In genomic region chr7:49640709-49641305, GRCm38 (mm10) we compare ENCODE assay signal across 38 mouse cellular contexts. TPM values are rescaled to one million over a fixed set of nuclear protein-coding genes. Genes with fewer than 3 reads are reported as not detected.
DNase-seq lines count a peak whose midpoint lies in the region; ATAC-seq lines count a peak whose summit lies in the region.
"Had no signal": no experiment of that assay in that cellular context is flagged by ENCODE, and none has a peak within 500 bp of the region (broad histone marks: within the 10 kb centered on the region; RNA-seq: fewer than 3 reads in every experiment).

No protein-coding gene starts in this region.

- no peak overlapping the region for H3K9ac ChIP-seq in hindbrain, embryonic 11.5 days (ENCODE audit: low read depth, low read length)
- no peak overlapping the region for H3K9ac ChIP-seq in hindbrain, embryonic 14.5 days
- H3K9ac ChIP-seq in forebrain, embryonic 14.5 days (ENCODE audit: low read length) = no peak overlapping the region
- H3K9ac ChIP-seq in midbrain, embryonic 12.5 days (replicated peaks) = no peak overlapping the region
- H3K9ac ChIP-seq: heart, embryonic 12.5 days; intestine, embryonic 15.5 days; limb, embryonic 13.5 days; liver, embryonic 12.5 days; liver, postnatal 0 days; neural tube, embryonic 15.5 days had no signal

- no peak overlapping the region for H3K4me2 ChIP-seq in hindbrain, embryonic 11.5 days (replicated peaks; ENCODE audit: low read depth, low read length)
- no peak overlapping the region for H3K4me2 ChIP-seq in hindbrain, embryonic 14.5 days (replicated peaks)
- H3K4me2 ChIP-seq in forebrain, embryonic 14.5 days (ENCODE audit: low read length) = no peak overlapping the region
- no peak overlapping the region for H3K4me2 ChIP-seq in midbrain, embryonic 12.5 days (replicated peaks)
- H3K4me2 ChIP-seq: heart, embryonic 12.5 days; intestine, embryonic 15.5 days; limb, embryonic 13.5 days; liver, embryonic 12.5 days; neural tube, embryonic 15.5 days had no signal

- WGBS in hindbrain, embryonic 11.5 days = 9% methylated on average over 3 of the region's 3 CpGs
- 6% methylated on average over 3 of the region's 3 CpGs for WGBS in hindbrain, embryonic 14.5 days
- WGBS in forebrain, embryonic 14.5 days = 3% methylated on average over 3 of the region's 3 CpGs
- WGBS in midbrain, embryonic 12.5 days = 6% methylated on average over 3 of the region's 3 CpGs

- H3K4me1 ChIP-seq in hindbrain, embryonic 11.5 days (replicated peaks; ENCODE audit: control insufficient read depth, insufficient read depth, low read length) = no peaks in the 10 kb centered on the region
- no peaks in the 10 kb centered on the region for H3K4me1 ChIP-seq in hindbrain, embryonic 14.5 days (replicated peaks; ENCODE audit: control insufficient read depth, insufficient read depth, low read length)
- peaks cover 9% of the 10 kb centered on the region; the same call in 1 of the 2 replicates for H3K4me1 ChIP-seq in forebrain, embryonic 14.5 days (ENCODE audit: control insufficient read depth, insufficient read depth, low read length)
- peaks cover 54% of the 10 kb centered on the region for H3K4me1 ChIP-seq in midbrain, embryonic 12.5 days
- H3K4me1 ChIP-seq: liver, embryonic 12.5 days had no signal

- no peaks in the 10 kb centered on the region for H3K36me3 ChIP-seq in hindbrain, embryonic 11.5 days (ENCODE audit: control insufficient read depth, insufficient read depth, low read length)
- H3K36me3 ChIP-seq in hindbrain, embryonic 14.5 days (replicated peaks; ENCODE audit: control insufficient read depth, insufficient read depth) = no peaks in the 10 kb centered on the region
- no peaks in the 10 kb centered on the region for H3K36me3 ChIP-seq in forebrain, embryonic 14.5 days (ENCODE audit: control insufficient read depth, insufficient read depth, low read length)
- H3K36me3 ChIP-seq in midbrain, embryonic 12.5 days = no peaks in the 10 kb centered on the region
- H3K36me3 ChIP-seq: heart, embryonic 12.5 days; intestine, embryonic 15.5 days; limb, embryonic 13.5 days; liver, embryonic 12.5 days; neural tube, embryonic 15.5 days had no signal

- peaks cover 90% of the 10 kb centered on the region for H3K27me3 ChIP-seq in hindbrain, embryonic 11.5 days (ENCODE audit: control insufficient read depth, insufficient read depth, low read length)
- H3K27me3 ChIP-seq in hindbrain, embryonic 14.5 days (ENCODE audit: control insufficient read depth, insufficient read depth, low read length) = peaks cover 98% of the 10 kb centered on the region
- H3K27me3 ChIP-seq in forebrain, embryonic 14.5 days (replicated peaks; ENCODE audit: control insufficient read depth, insufficient read depth, low read length) = peaks cover 57% of the 10 kb centered on the region
- peaks cover 85% of the 10 kb centered on the region for H3K27me3 ChIP-seq in midbrain, embryonic 12.5 days

- DNase-seq in hindbrain, embryonic 11.5 days (ENCODE audit: low spot score) = no peak
- no peak for DNase-seq in hindbrain, embryonic 14.5 days (ENCODE audit: low spot score)
- peak; percentile 72 for DNase-seq in forebrain, embryonic 14.5 days (ENCODE audit: low spot score)
- DNase-seq in left cerebral cortex, postnatal 4 days = no peak
- no peak for DNase-seq in urinary bladder, postnatal 14 days (ENCODE audit: low spot score)
- no peak for DNase-seq in cerebellum, postnatal 4 days (ENCODE audit: low spot score in 2 of 2)
- DNase-seq: adrenal gland, postnatal 14 days; cerebellum, adult 11-12 months; gastrocnemius, adult 2 months; gastrocnemius, postnatal 36 days; heart, adult 2 months; heart, postnatal 4 days; kidney, adult 2 months; kidney, postnatal 36 days; liver, postnatal 0 days; lung, postnatal 36 days; thymus, adult 18-20 months; thymus, postnatal 25 days had no signal

- H3K27ac ChIP-seq in hindbrain, embryonic 11.5 days (ENCODE audit: low read depth, low read length) = no peak overlapping the region
- H3K27ac ChIP-seq in hindbrain, embryonic 14.5 days = no peak overlapping the region
- H3K27ac ChIP-seq in forebrain, embryonic 14.5 days (ENCODE audit: low read depth, low read length) = no peak overlapping the region
- H3K27ac ChIP-seq in midbrain, embryonic 12.5 days (replicated peaks) = no peak overlapping the region
- H3K27ac ChIP-seq: gastrocnemius, adult 2 months; heart, adult 2 months; hindbrain, postnatal 0 days; intestine, embryonic 15.5 days; layer of hippocampus, adult 2 months; left cerebral cortex, adult 2 months; limb, embryonic 13.5 days; liver, embryonic 12.5 days; neural tube, embryonic 15.5 days; stomach, postnatal 0 days had no signal

- no peak overlapping the region for H3K4me3 ChIP-seq in hindbrain, embryonic 11.5 days (ENCODE audit: low read depth, low read length)
- H3K4me3 ChIP-seq in hindbrain, embryonic 14.5 days (replicated peaks; ENCODE audit: low read length) = no peak overlapping the region
- H3K4me3 ChIP-seq in forebrain, embryonic 14.5 days (ENCODE audit: low read depth, low read length) = no peak overlapping the region
- H3K4me3 ChIP-seq in midbrain, embryonic 12.5 days = no peak overlapping the region
- H3K4me3 ChIP-seq: gastrocnemius, adult 2 months; heart, adult 2 months; heart, embryonic 12.5 days; intestine, embryonic 15.5 days; layer of hippocampus, adult 2 months; left cerebral cortex, adult 2 months; limb, embryonic 13.5 days; liver, embryonic 12.5 days; neural tube, embryonic 15.5 days had no signal

- H3K9me3 ChIP-seq in hindbrain, embryonic 11.5 days (ENCODE audit: control insufficient read depth, low read length) = no peaks in the 10 kb centered on the region; the same call in 1 of the 2 replicates
- peaks cover 11% of the 10 kb centered on the region for H3K9me3 ChIP-seq in hindbrain, embryonic 14.5 days (ENCODE audit: control insufficient read depth, low read length)
- no peaks in the 10 kb centered on the region for H3K9me3 ChIP-seq in forebrain, embryonic 14.5 days (replicated peaks; ENCODE audit: control insufficient read depth, low read length)
- H3K9me3 ChIP-seq in midbrain, embryonic 12.5 days = peaks cover 7% of the 10 kb centered on the region
- H3K9me3 ChIP-seq: intestine, embryonic 15.5 days; limb, embryonic 13.5 days; liver, embryonic 12.5 days had no signal

- ATAC-seq in hindbrain, embryonic 11.5 days (ENCODE audit: low FRiP score) = peak; percentile 29; the same call in 1 of the 2 replicates
- no peak for ATAC-seq in hindbrain, embryonic 14.5 days (ENCODE audit: low FRiP score)
- ATAC-seq in forebrain, embryonic 14.5 days = peak; percentile 51
- ATAC-seq in midbrain, embryonic 12.5 days (ENCODE audit: low FRiP score, low read depth) = peak; percentile 67
- ATAC-seq: CD4-positive, CD25-positive, alpha-beta regulatory T cell, adult 4 months; hindbrain, postnatal 0 days; intestine, embryonic 15.5 days; liver, embryonic 12.5 days; liver, postnatal 0 days had no signal

- intact Hi-C loops in left cerebral cortex, postnatal 4 days (cut with DNase I) = no loop called here

RNA-seq across cellular contexts. Expression of gene Dbx1, which starts 4.2 kb away (rescaled TPM):
- polyA plus RNA-seq in hindbrain, embryonic 11.5 days (2014; fragmentation: Nextera tagmentation; extraction: Ambion mirVana) = 35.7 and 39.4 TPM in 2 replicates
- polyA plus RNA-seq in hindbrain, embryonic 14.5 days (2014; fragmentation: Nextera tagmentation; extraction: Ambion mirVana) = 1.3 and 12.9 TPM in 2 replicates
- 3.2 and 3.8 TPM in 2 replicates for polyA plus RNA-seq in forebrain, embryonic 14.5 days (2014; fragmentation: Nextera tagmentation; extraction: Ambion mirVana)
- polyA plus RNA-seq in midbrain, embryonic 12.5 days (2016; fragmentation: Nextera tagmentation; extraction: Ambion mirVana) = 176 and 184 TPM in 2 replicates
- not detected for total RNA-seq in left cerebral cortex, postnatal 4 days (2021)
- total RNA-seq: adrenal gland, postnatal 14 days; gastrocnemius, adult 2 months; gastrocnemius, postnatal 36 days; heart, adult 2 months; heart, postnatal 4 days; layer of hippocampus, adult 2 months; layer of hippocampus, postnatal 14 days; left cerebral cortex, adult 2 months; left cerebral cortex, postnatal 25 days; megakaryocyte, adult 5-6 weeks; monocyte, adult 5-6 weeks had no signal
- polyA plus RNA-seq: CD4-positive, CD25-positive, alpha-beta regulatory T cell, adult 4 months; cortical plate, adult 2 months; heart, adult 2 months; heart, postnatal 0 days; intestine, embryonic 15.5 days; kidney, adult 2 months; kidney, embryonic 16.5 days; liver, embryonic 12.5 days; liver, postnatal 0 days; lung, embryonic 16.5 days; spleen, adult 2 months; stomach, postnatal 0 days had no signal
